Mouse (Mus musculus) lung, embryonic 15.5 days (tissue): ENCODE data around the gene Pinlyp. TPM values are rescaled to one million over a fixed set of nuclear protein-coding genes. Genes with fewer than 3 reads are reported as not detected.

Experiments used
- ATAC-seq: fragments of 200-750 bp; cut with Nextera tagmentation; 2 replicates; pipeline ENCODE4 v1.8.0; 2017; ENCODE audit warnings: moderate number of reproducible peaks, borderline replicate concordance; ENCODE audit not compliant: low FRiP score, low TSS enrichment; ENCODE audit errors: extremely low read depth
- H3K27ac ChIP-seq: fragments of 300-500 bp; sonication (generic); 2 replicates; pipeline ENCODE4 v1.5.1; 2015; ENCODE audit warnings: moderate library complexity, mild to moderate bottlenecking, inconsistent platforms
- H3K27me3 ChIP-seq: fragments of 300-500 bp; sonication (generic); 2 replicates; pipeline ENCODE4 v1.6.1; 2015; ENCODE audit warnings: inconsistent platforms
- H3K36me3 ChIP-seq: fragments of 300-500 bp; sonication (generic); 2 replicates; pipeline ENCODE4 v1.6.1; 2015; ENCODE audit warnings: inconsistent platforms
- H3K4me1 ChIP-seq: fragments of 300-500 bp; sonication (generic); 2 replicates; pipeline ENCODE4 v1.6.1; 2015; ENCODE audit warnings: inconsistent platforms
- H3K4me2 ChIP-seq: fragments of 300-500 bp; sonication (generic); 2 replicates; pipeline ENCODE4 v1.6.1; 2015; ENCODE audit warnings: inconsistent platforms, mild to moderate bottlenecking, moderate library complexity
- H3K4me3 ChIP-seq: fragments of 300-500 bp; sonication (generic); 2 replicates; pipeline ENCODE4 v1.5.1; 2015; ENCODE audit warnings: mild to moderate bottlenecking, inconsistent platforms
- H3K9ac ChIP-seq: fragments of 300-500 bp; sonication (generic); 2 replicates; pipeline ENCODE4 v1.6.1; 2015; ENCODE audit warnings: inconsistent platforms
- H3K9me3 ChIP-seq: fragments of 300-500 bp; sonication (generic); 2 replicates; pipeline ENCODE4 v1.6.1; 2016; ENCODE audit warnings: inconsistent platforms
- WGBS: fragments of 180-500 bp; shearing (Covaris S2); methylation state at CpG from one replicate; pipeline ENCODE4 v1.1.7; 2015; 5-methylcytosine and 5-hydroxymethylcytosine counted together
- polyA plus RNA-seq: library from polyadenylated mRNA; unstranded; fragments of >200 nt; fragmentation: Nextera tagmentation; extraction: Ambion mirVana; gene quantifications from 2 replicates; pipeline ENCODE4 v1.2.1, GENCODE M21; 2015

Gene Pinlyp
- polyA plus RNA-seq, 1 experiment from 2014 or later: 0.54 TPM

DNA sequence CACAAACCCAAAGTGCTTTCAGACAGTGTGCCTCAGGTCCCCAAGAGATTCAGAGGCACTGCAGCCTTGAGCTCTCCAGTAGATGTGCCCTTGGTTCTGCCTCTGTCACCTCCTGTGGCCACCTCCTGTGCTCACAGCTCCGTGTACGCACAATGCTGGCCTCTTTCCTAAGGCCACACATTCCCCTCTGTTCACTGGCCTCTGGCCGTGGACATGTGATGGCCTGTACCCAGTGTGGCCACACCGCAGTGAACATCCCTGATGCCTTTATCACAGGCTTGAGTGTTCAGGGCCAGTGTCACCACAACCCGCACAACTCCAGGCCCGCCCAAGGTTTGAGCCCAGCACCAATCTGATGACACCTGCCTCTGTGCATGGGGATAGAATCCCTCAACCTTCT, 39.0 kb upstream of the Pinlyp start:
- H3K4me1 ChIP-seq: peaks cover 14% of the 10 kb centered on the region
- no peak overlapping the region for H3K9ac ChIP-seq
- H3K36me3 ChIP-seq: no peaks in the 10 kb centered on the region
- 93% methylated on average over 6 of the region's 6 CpGs for WGBS
- no peak overlapping the region for H3K27ac ChIP-seq
- no peaks in the 10 kb centered on the region for H3K9me3 ChIP-seq
- H3K4me2 ChIP-seq: no peak overlapping the region
- peaks cover 30% of the 10 kb centered on the region for H3K27me3 ChIP-seq
- no peak for ATAC-seq
- no peak overlapping the region for H3K4me3 ChIP-seq

DNA sequence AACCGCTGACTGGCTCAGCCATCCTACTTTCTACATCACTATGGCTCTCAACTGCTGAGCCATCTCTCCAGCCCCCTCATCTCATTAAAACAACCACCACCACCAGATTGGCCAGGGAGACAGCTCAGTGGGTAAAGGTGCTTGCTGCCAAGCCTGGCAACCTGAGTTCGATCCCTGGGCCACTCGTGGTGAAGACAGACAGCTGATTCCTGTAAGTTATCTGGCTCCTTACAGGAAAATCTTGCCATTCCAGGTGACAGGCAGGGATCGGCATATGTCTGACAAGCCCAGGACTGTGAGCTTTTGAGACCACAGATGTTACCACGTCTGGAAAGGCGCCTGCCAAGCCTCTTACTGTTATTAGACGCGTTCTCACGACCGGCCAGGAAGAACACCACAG, 31.9 kb upstream of the Pinlyp start:
- Histone ChIP-seq H3K4me3 (no peak overlapping the region), H3K4me1 (no peaks in the 10 kb centered on the region), H3K4me2 (no peak overlapping the region), H3K36me3 (peaks cover 5% of the 10 kb centered on the region; the same call in 1 of the 2 replicates), H3K27me3 (no peaks in the 10 kb centered on the region), H3K27ac (no peak overlapping the region), H3K9ac (no peak overlapping the region), H3K9me3 (no peaks in the 10 kb centered on the region)
- 87% methylated on average over 10 of the region's 10 CpGs for WGBS
- ATAC-seq: no peak

DNA sequence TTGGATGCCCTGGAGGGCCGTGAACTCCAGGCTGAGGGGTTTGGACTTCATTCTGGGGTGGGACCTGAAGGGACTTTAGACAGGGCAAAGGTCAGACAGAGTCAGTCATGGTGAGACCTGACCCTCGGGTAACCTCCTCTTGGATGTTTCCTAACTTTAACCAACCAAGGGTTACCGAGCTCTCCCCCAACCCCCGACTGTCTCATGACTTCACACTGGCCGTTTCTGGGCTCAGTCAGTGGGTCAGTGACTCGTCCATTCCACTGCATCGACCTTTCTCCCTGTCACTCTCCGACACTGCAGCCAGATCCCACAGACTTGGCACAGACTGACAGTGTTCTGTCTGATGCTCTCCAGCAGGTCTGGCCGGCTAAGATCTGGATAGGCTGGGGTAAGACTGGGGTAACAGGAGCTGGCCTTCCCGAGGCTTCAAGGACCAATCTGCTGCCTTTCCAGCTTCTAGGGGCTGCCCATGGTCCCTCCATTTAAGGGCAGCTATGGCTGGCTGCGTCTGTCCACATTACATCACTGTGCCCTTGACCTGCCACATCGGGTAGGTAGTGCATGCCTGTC, 28.4 kb upstream of the Pinlyp start:
- Histone ChIP-seq H3K27me3 (no peaks in the 10 kb centered on the region), H3K4me2 (no peak overlapping the region), H3K36me3 (peaks cover 17% of the 10 kb centered on the region), H3K9me3 (no peaks in the 10 kb centered on the region), H3K4me1 (no peaks in the 10 kb centered on the region), H3K9ac (no peak overlapping the region), H3K4me3 (no peak overlapping the region), H3K27ac (no peak overlapping the region)
- no peak for ATAC-seq
- WGBS: 51% methylated on average over 12 of the region's 12 CpGs

DNA sequence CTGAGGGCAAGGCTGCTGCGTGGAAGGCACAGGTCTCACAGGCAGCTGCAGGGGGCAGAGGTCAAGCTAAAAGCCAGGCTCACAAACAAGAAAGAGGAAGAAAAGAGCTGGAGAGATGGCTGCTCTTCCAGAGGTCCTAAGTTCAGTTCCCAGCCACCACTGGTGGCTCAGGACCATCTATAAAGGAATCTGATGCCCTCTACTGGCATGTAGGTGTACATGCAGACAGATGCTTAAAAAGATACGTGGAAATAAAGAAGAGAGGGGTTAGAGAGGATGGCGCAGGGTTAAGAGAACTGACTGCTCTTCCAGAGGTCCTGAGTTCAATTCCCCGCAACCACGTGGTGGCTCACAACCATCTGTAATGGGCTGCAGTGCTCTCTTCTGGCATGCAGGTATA, 26.5 kb upstream of the Pinlyp start:
- no peak overlapping the region for H3K27ac ChIP-seq
- H3K27me3 ChIP-seq: no peaks in the 10 kb centered on the region
- no peak overlapping the region for H3K4me2 ChIP-seq
- no peak for ATAC-seq
- 57% methylated on average over 5 of the region's 5 CpGs for WGBS
- no peak overlapping the region for H3K4me3 ChIP-seq
- no peaks in the 10 kb centered on the region for H3K4me1 ChIP-seq
- H3K9me3 ChIP-seq: no peaks in the 10 kb centered on the region
- H3K36me3 ChIP-seq: peaks cover 30% of the 10 kb centered on the region
- H3K9ac ChIP-seq: no peak overlapping the region

DNA sequence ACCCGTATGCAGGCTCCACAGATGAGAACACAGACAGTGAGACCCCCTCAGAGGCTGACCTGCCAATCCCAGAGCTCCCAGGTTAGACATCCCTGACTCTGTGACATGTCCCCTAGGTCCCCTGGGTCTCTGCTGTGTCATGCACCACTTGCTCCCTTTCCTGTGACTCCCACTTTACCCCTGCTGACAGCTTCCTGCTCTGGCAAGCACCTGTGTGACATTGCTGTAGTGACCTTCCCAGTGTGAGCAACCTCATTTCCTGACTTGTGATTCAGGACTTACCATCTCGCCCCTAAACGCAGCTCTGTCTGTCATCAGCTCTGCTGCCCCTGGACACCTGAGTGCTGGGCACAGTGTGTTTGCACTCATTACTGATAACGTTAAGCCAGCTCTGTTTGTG, 25.2 kb upstream of the Pinlyp start:
- H3K4me3 ChIP-seq: no peak overlapping the region
- 75% methylated on average over 4 of the region's 4 CpGs for WGBS
- H3K9ac ChIP-seq: no peak overlapping the region
- no peaks in the 10 kb centered on the region for H3K9me3 ChIP-seq
- H3K4me2 ChIP-seq: no peak overlapping the region
- no peaks in the 10 kb centered on the region for H3K4me1 ChIP-seq
- ATAC-seq: no peak
- peaks cover 43% of the 10 kb centered on the region for H3K36me3 ChIP-seq
- H3K27ac ChIP-seq: no peak overlapping the region
- no peaks in the 10 kb centered on the region for H3K27me3 ChIP-seq

DNA sequence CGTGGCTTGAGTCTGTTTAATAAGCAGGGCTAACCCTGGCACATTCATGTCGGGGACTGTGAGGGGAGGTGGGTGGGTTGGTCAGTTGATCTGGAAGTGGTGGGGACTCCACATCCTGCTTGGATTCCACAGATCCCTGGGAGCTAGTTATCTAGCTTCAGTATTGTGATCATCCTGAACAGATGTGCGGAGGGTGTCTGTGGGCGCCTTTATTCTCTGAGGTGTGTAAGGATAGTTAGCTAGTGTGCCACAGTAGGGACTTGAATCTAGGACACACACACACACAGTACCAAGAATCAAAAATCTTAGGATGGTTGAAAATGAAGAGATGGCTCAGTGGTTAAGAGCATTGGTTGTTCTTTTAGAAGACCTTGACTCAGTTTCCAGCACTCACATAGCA, 22.6 kb upstream of the Pinlyp start:
- no peaks in the 10 kb centered on the region for H3K4me1 ChIP-seq
- no peak overlapping the region for H3K4me2 ChIP-seq
- no peaks in the 10 kb centered on the region for H3K27me3 ChIP-seq
- 88% methylated on average over 4 of the region's 4 CpGs for WGBS
- no peak for ATAC-seq
- H3K27ac ChIP-seq: no peak overlapping the region
- no peaks in the 10 kb centered on the region for H3K9me3 ChIP-seq
- H3K36me3 ChIP-seq: peaks cover 50% of the 10 kb centered on the region
- no peak overlapping the region for H3K4me3 ChIP-seq
- no peak overlapping the region for H3K9ac ChIP-seq

DNA sequence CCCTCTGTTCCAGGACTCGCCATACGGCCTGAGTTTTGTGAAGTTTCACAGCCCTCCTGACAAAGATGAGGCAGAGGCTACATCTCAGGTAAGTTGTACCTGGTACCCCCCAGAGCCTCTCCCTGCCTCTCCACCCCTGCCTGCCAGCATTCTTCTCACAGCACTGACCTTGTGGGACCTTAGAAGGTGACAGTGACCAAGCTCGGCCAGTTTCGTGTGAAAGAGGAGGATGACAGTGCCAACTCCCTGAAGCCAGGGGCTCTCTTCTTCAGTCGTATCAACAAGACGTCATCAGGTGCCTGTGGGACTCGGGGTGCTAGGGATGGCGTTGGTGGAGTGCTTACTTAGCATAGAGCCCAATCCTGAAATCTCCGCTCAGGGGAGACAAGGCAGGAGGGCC, 20.3 kb upstream of the Pinlyp start:
- Histone ChIP-seq H3K27ac (no peak overlapping the region), H3K4me1 (no peaks in the 10 kb centered on the region), H3K4me2 (no peak overlapping the region), H3K36me3 (peaks cover 46% of the 10 kb centered on the region), H3K4me3 (no peak overlapping the region), H3K9me3 (no peaks in the 10 kb centered on the region), H3K9ac (no peak overlapping the region), H3K27me3 (no peaks in the 10 kb centered on the region)
- no peak for ATAC-seq
- 91% methylated on average over 9 of the region's 9 CpGs for WGBS

DNA sequence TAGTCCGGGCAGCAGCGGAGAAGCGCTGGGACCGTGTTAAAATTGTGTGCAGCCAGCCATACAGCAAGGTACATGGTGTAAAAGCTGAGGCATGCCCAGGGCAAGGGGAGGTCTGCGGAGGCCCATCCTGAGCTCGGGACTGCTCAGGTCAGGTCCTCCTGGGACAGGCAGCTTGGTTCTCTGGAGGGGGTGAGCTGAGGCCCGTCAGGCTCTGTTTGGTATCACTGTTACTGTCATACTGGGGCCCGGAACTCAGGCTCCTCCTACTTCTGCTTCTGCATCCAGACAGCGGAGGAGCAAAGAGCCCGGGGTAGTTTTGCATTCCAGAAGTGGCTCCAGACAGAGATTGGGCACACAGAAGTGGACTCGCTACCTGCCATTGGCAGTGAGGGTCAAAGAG, 19.7 kb upstream of the Pinlyp start:
- H3K27ac ChIP-seq: no peak overlapping the region
- no peak for ATAC-seq
- 88% methylated on average over 11 of the region's 11 CpGs for WGBS
- no peaks in the 10 kb centered on the region for H3K4me1 ChIP-seq
- no peaks in the 10 kb centered on the region for H3K9me3 ChIP-seq
- no peak overlapping the region for H3K4me3 ChIP-seq
- H3K9ac ChIP-seq: no peak overlapping the region
- no peaks in the 10 kb centered on the region for H3K27me3 ChIP-seq
- H3K36me3 ChIP-seq: peaks cover 45% of the 10 kb centered on the region
- no peak overlapping the region for H3K4me2 ChIP-seq

DNA sequence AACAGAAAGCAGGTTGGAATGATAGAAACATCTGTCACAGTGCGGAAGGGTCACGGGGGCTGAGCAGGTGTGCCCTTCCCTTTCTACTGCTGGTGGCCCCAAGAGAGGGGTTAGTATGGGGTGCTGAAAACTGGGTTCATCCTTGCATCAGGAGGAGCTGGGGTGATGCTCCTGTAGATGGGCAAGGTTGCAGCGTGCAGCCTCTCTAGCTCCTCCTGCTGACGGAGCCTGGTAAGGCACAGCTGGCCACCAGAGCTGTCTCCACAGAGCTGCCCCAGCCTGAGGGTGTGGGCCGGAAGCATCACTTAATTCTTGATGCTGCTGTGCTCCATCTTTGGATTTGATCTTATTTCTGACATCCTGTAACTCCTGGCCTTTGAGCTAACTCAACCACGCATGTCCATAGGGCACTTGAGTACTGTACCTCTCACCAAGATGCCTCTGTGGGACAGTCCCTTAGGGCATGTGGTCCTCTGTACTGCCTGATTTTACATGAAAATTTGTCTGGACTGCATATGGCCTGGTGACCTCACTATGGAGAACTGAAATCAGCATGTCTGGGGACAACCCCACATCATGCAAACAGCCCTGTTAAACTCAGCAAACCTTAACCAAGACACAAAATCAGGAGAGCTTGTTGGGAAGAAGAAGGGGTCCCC, 18.8 kb upstream of the Pinlyp start:
- Histone ChIP-seq H3K4me3 (no peak overlapping the region), H3K27me3 (no peaks in the 10 kb centered on the region), H3K9me3 (no peaks in the 10 kb centered on the region), H3K36me3 (peaks cover 48% of the 10 kb centered on the region), H3K9ac (no peak overlapping the region), H3K27ac (no peak overlapping the region), H3K4me2 (no peak overlapping the region), H3K4me1 (no peaks in the 10 kb centered on the region)
- WGBS: 62% methylated on average over 6 of the region's 6 CpGs
- ATAC-seq: peak; percentile 17; the same call in 1 of the 2 replicates

DNA sequence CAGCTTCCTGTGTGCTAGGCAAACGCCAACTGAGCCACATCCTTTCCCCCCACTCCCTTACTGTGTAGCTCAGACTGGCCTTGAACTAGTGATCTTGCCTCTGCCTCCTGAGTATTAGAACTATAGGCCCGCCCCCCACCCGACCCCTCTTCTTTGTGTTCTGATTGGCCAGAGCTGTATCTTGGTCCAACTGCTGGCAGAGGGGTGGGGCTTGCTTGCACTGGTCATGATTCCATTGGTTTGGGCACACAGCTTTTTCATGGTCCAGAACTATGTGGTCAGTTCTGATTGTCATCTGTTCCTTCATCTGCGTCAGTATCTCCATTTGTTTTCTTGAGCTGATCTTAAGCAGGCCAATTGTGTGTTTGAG, 17.9 kb upstream of the Pinlyp start:
- Histone ChIP-seq H3K27me3 (no peaks in the 10 kb centered on the region), H3K9me3 (no peaks in the 10 kb centered on the region), H3K4me3 (no peak overlapping the region), H3K9ac (no peak overlapping the region), H3K36me3 (peaks cover 51% of the 10 kb centered on the region), H3K4me2 (no peak overlapping the region), H3K27ac (no peak overlapping the region), H3K4me1 (no peaks in the 10 kb centered on the region)
- 83% methylated on average over 4 of the region's 4 CpGs for WGBS
- no peak for ATAC-seq

DNA sequence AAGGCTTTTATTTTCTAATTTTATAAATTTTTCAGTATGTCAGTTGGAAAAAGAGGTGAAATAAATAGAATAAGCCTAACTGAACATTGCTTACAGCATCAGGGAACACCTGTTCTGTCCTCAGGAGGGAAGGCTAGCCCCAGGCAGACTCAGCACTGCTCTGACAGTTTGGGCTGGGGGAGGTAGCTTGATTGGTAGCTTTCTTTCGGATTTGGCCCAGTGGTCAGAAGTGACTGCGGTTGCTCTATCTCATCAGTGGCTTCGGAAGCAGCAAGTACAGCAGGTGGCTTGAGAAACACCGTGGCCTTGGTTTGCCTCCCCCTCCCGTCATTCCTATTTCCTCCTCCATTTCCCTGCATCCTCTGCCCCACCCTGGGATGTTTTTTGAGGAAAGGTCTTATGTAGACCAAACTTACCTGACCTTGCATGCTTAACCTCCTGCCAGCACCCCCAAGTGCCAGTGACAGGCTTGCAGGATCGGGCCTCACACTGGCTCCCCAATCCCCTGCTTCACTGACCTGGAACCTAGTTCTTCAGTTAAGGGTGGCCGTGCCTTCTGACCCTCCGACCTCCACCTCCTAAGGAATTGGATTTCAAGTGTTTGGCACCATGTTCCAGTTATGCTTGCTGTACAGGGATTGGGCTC, 17.4 kb upstream of the Pinlyp start:
- no peak overlapping the region for H3K27ac ChIP-seq
- no peak overlapping the region for H3K4me2 ChIP-seq
- no peaks in the 10 kb centered on the region for H3K4me1 ChIP-seq
- no peak overlapping the region for H3K4me3 ChIP-seq
- H3K27me3 ChIP-seq: no peaks in the 10 kb centered on the region
- no peak for ATAC-seq
- H3K9ac ChIP-seq: no peak overlapping the region
- no peaks in the 10 kb centered on the region for H3K9me3 ChIP-seq
- WGBS: 76% methylated on average over 8 of the region's 8 CpGs
- peaks cover 46% of the 10 kb centered on the region for H3K36me3 ChIP-seq

DNA sequence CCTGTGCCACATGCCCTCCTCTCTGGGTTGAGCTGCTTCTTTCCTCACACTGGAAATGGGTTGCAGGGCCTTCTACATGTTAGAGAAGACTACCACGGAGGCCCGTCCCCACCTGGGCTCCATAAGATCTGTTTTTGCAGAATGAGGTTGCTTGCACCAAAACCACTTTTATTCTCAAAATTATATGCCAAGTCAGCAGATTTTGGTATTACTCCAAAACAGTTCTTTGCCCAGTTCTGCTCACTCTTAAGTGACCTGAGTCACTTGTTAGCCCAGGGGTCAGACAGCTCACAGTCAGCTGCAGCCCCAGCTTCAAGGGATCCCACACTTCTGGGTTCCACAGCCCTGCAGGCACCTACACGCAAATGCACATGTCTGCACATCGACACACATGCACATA, 15.5 kb upstream of the Pinlyp start:
- no peaks in the 10 kb centered on the region for H3K9me3 ChIP-seq
- no peak for ATAC-seq
- H3K9ac ChIP-seq: no peak overlapping the region
- H3K36me3 ChIP-seq: peaks cover 32% of the 10 kb centered on the region
- H3K4me2 ChIP-seq: no peak overlapping the region
- no peak overlapping the region for H3K27ac ChIP-seq
- no peak overlapping the region for H3K4me3 ChIP-seq
- H3K4me1 ChIP-seq: no peaks in the 10 kb centered on the region
- no peaks in the 10 kb centered on the region for H3K27me3 ChIP-seq
- WGBS: 92% methylated on average over 4 of the region's 4 CpGs
